Mouse (Mus musculus) R1 (cell line): ENCODE measurements at regions not wholly inside any gene's neighbourhood (a gene's known extent, or its start where the extent isn't known, plus 50 kb on each side); places are given as distances from the start of the nearest gene placed in this dataset.

Source experiments
- DNase-seq: peaks from one replicate; pipeline ENCODE4 v3.0.0-alpha.2; 2018; ENCODE audit warnings: low read depth, low spot score

- no peak for DNase-seq
These were observed 295.7 kb upstream of the Mef2c start for GRCm38 (mm10) chr13:83208111-83208510.

DNA sequence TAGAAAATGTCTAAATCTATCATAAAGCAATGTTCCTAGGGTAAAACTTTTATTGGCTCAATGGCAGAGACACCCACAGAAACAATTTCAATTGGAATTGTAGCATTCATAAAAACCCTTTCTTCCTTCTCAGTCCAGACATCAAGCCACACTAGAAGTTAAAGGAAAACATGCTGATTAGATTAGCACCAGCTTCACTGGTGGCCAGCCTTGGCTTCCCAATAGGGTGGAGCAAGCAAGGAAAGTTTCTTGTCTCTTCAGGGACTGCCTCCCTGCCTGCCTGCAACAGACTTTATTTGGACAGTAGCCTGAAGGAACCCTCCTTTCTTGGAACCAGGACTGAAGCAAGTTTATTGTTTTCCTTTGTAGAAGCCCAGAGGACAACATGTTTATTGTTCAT, 289.0 kb upstream of the Mef2c start:
- DNase-seq = no peak

- no peak for DNase-seq
These were observed 287.4 kb upstream of the Mef2c start for GRCm38 (mm10) chr13:83216454-83216853.

- DNase-seq = no peak
These were observed 251.4 kb upstream of the Mef2c start for GRCm38 (mm10) chr13:83252452-83252851.

GRCm38 (mm10) chr13:83266591-83266990, 237.2 kb upstream of the Mef2c start:
- no peak for DNase-seq

GRCm38 (mm10) chr13:83268663-83269062, 235.2 kb upstream of the Mef2c start:
- DNase-seq = no peak

GRCm38 (mm10) chr13:83278695-83279094, 225.1 kb upstream of the Mef2c start:
- no peak for DNase-seq

- no peak for DNase-seq
These were observed 196.1 kb upstream of the Mef2c start for GRCm38 (mm10) chr13:83307696-83308095.

DNA sequence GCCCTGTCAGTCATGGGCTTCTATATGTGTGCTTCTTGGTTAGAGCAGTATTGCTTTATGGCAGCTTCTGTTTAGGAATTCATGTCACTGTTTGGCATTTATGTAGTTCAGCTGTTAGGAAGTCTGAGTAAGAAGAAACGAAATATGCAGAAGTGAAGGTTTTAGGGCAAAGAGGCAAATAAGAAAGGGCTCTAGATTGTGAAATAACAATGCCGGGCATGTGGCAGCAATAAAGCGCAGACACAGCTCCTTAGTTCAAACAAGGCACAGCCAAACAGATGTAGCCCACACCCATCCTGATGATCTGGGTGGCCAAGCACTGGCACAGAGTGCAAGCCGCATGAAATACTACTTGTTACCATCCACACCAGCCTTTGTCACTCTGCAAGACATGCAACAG, 175.3 kb upstream of the Mef2c start:
- DNase-seq = no peak

- no peak for DNase-seq
These were observed 170.1 kb upstream of the Mef2c start for GRCm38 (mm10) chr13:83333728-83334127.

DNA sequence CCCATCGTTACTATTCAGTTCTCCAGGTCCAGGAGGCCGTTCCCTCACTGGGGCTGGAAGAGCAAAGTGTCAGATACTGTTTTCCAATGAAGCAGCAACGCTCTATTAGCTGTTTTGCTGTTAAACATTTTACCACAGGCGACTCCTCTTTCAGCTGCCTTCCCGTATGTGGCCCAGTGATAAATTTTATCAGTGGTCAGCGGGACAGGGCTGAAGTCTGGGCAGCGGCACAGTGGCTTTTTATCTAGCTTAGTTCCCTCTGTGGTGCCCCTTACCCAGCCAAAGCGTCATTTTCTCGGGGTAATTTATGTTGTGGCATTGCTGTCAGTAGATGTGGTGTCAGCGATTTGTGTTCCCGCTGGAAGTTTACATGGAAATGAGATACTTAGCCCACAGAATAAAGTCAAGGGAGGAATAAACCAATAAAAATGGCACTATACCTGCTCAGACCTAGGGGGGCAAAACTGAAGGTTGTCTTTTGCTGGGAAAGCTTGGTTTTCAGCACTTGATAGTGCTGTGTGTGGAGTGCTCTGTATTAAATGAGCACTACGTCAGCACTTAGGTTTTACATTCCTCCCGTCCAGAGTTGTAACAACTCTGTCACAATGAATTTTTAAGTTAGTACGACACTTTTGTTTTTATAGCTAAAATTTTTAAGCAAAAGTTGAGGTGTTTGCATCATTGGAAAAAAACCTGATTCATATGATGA, 159.1 kb upstream of the Mef2c start:
- DNase-seq = no peak

GRCm38 (mm10) chr13:83355341-83355740, 148.5 kb upstream of the Mef2c start:
- no peak for DNase-seq

- DNase-seq = no peak
These were observed 143.3 kb upstream of the Mef2c start for GRCm38 (mm10) chr13:83360529-83360928.

- no peak for DNase-seq
These were observed 127.6 kb upstream of the Mef2c start for GRCm38 (mm10) chr13:83376097-83376797.

DNA sequence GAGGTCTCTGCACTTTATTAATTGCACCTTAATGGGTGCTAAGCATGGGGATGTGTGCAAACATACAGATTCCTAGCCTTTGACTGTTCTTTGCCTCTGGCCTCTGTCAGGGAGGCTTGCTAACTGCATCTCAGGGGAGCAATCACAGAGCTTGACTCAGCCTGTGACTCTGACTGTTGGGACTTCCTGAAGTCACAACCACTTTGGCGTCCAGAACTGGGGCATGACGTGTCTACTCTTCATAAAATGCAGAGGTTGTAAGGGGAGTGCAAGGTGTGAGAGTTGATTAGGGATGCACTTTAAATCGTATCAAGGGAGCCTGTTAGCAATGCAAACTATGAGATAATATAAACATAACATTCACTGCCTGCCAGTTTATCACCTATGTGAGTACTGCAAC, 125.2 kb upstream of the Mef2c start:
- DNase-seq = no peak

DNA sequence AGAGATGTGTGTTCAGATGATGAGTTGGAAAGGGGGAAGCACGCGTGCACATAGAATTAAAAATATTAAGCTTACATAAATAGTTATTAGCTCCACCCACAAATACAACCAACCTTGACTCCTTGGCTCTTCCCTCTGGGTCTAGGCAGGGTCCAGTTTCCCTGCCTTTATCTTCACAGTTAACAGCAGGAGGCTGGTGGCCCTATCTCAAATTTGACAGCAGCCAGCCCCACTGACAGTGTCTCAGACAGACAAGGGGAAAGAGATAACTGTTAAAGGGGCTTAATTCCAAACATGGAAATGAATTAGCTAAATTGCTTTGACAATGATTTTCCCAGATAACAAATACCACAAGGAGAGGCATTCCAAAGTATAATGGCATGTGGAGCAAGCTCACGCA, 121.2 kb upstream of the Mef2c start:
- DNase-seq = no peak

DNA sequence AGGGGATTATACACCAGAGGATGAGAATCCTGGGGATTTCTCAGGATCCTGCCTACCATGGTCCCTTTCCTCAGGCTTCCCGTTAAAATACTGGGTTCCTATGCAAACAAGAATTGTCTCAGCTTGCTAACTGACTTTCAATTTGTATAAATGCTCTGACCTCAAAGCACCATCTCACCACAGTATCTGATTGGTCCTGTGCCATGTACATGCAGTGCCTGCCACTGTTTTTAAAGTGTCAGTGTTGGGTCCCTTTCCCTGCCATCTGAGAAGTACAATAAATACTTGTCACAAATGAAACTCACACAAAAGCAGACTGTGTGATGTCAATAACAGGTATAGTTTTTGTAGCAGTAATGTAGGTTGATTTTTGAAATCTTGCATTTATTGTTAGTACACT, 109.1 kb upstream of the Mef2c start:
- DNase-seq = no peak

DNA sequence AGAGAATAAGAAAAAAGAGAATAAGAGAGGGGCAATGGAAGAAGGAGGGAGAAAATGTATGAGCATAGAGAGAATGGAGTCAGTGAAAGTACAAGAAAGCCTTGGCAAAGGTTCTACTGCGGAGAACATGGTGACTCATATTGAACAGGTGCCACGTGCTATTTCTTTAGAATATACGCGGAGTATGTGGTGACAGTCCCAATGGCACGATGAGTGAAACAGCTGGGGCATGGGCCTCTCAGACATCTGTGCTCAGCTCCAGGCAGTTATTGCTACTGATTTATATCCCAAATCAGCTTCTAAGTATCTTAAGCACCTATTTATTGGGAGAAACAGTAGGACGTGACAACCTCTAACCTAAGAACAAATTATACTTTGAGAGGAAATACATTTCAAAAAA, 104.5 kb upstream of the Mef2c start:
- no peak for DNase-seq

- no peak for DNase-seq
These were observed 64.0 kb upstream of the Mef2c start for GRCm38 (mm10) chr13:83439619-83440436.

DNA sequence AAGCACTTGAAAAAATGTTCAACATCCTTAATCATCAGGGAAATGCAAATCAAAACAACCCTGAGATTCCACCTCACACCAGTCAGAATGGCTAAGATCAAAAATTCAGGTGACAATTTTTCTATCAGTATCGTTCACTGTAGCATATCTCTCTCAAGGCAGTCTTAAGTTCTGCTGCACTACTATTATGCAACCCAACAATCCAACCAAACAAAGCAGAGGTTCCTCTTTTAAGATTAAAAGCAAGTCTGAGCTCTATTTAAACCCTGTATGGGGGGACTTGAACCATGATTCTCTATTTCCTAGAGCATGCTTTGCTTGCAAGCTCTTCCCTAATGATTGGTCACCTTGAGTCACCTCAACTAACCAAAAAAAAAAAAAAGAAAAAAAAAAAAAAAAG, 59.6 kb upstream of the Mef2c start:
- no peak for DNase-seq

DNA sequence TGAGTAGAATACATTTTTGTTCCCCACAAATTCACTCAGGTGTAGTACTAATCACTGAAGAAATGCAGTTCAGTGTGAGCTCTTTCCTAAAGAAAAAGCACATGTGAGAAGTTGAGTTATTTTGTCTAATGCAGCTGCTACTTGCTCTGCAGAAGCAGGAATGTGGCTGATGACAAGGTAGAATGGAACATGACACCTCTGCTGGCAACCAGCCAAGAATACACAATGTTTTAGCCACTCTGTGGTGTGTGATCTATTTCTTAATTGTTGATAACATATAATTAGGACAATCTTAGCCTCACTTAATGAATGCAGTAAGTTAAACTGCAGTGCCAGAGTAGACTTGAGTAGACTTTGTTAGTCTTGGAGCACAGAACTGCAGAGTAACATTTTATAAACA, 53.0 kb upstream of the Mef2c start:
- peak; percentile 2 for DNase-seq

GRCm38 (mm10) chr13:83452987-83453386, 50.8 kb upstream of the Mef2c start:
- DNase-seq = no peak
